Comparison of ENCODE assay signal across 8 mouse cellular contexts in genomic region chrX:99975250-99975984, GRCm38 (mm10). TPM values are rescaled to one million over a fixed set of nuclear protein-coding genes. Genes with fewer than 3 reads are reported as not detected.
DNase-seq lines count a peak whose midpoint lies in the region; ATAC-seq and TF ChIP-seq lines count a peak whose summit lies in the region.

TSS of gene Eda (plus strand) at chrX:99975606.

- H3K4me2 ChIP-seq in forebrain, embryonic 13.5 days = peak within 1 kb of the TSS; percentile 87
- peak within 1 kb of the TSS; percentile 76 for H3K4me2 ChIP-seq in heart, postnatal 0 days (ENCODE audit: low read depth, low read length)
- peak within 1 kb of the TSS; percentile 79 for H3K4me2 ChIP-seq in liver, embryonic 15.5 days
- peak within 1 kb of the TSS; percentile 75 for H3K4me2 ChIP-seq in neural tube, embryonic 14.5 days (ENCODE audit: low read depth, low read length)

- TF ChIP-seq CTCF in G1E (IDR thresholded peaks at IDR 0.05; ENCODE audit: low read depth, low read length) = no peak
- no peak for TF ChIP-seq CTCF in heart, postnatal 0 days (IDR thresholded peaks at IDR 0.05; ENCODE audit: low read depth)
- no peak for TF ChIP-seq CTCF in testis, adult 2 months (IDR thresholded peaks at IDR 0.05; ENCODE audit: control insufficient read depth, insufficient read depth, insufficient replicate concordance, low read depth, low read length)

- ATAC-seq in G1E (ENCODE audit: extremely low read depth, insufficient number of reproducible peaks, low FRiP score, poor library complexity, severe bottlenecking) = no peak
- ATAC-seq in forebrain, embryonic 13.5 days = peak; percentile 98
- ATAC-seq in heart, postnatal 0 days (ENCODE audit: insufficient read depth, low read depth) = peak; percentile 98
- peak; percentile 95 for ATAC-seq in liver, embryonic 15.5 days (ENCODE audit: insufficient read depth)
- peak; percentile 97 for ATAC-seq in neural tube, embryonic 14.5 days (ENCODE audit: low read depth)

- H3K36me3 ChIP-seq in G1E (replicated peaks) = no peaks in the 10 kb centered on the region
- no peaks in the 10 kb centered on the region for H3K36me3 ChIP-seq in forebrain, embryonic 13.5 days (ENCODE audit: poor library complexity, severe bottlenecking)
- H3K36me3 ChIP-seq in heart, postnatal 0 days (replicated peaks; ENCODE audit: control insufficient read depth, insufficient read depth, low read length) = no peaks in the 10 kb centered on the region
- no peaks in the 10 kb centered on the region for H3K36me3 ChIP-seq in liver, embryonic 15.5 days (replicated peaks)
- H3K36me3 ChIP-seq in neural tube, embryonic 14.5 days (ENCODE audit: control insufficient read depth, insufficient read depth, low read length) = no peaks in the 10 kb centered on the region
- no peaks in the 10 kb centered on the region for H3K36me3 ChIP-seq in testis, adult 2 months (ENCODE audit: control insufficient read depth, insufficient read depth, low read length)

- peak within 1 kb of the TSS; percentile 66 for H3K9ac ChIP-seq in forebrain, embryonic 13.5 days
- H3K9ac ChIP-seq in heart, postnatal 0 days (replicated peaks; ENCODE audit: low read depth, low read length) = peak within 1 kb of the TSS; percentile 53
- H3K9ac ChIP-seq in liver, embryonic 15.5 days = peak within 1 kb of the TSS; percentile 46; the same call in 1 of the 2 replicates
- H3K9ac ChIP-seq in neural tube, embryonic 14.5 days (replicated peaks; ENCODE audit: low read depth, low read length) = peak within 1 kb of the TSS; percentile 34

- no peak for TF ChIP-seq POLR2A in testis, adult 2 months (IDR thresholded peaks at IDR 0.05; ENCODE audit: control insufficient read depth, low read depth, low read length)

- TF ChIP-seq EP300 in heart, postnatal 0 days (IDR thresholded peaks at IDR 0.05; ENCODE audit: low read depth) = no peak

- H3K27ac ChIP-seq in forebrain, embryonic 13.5 days = no peak within 1 kb of the TSS
- 0 out of 2 replicates have a peak within 1 kb of the TSS, but pooled peaks have one; percentile 11 for H3K27ac ChIP-seq in heart, postnatal 0 days (ENCODE audit: low read depth)
- H3K27ac ChIP-seq in liver, embryonic 15.5 days (replicated peaks) = no peak within 1 kb of the TSS
- H3K27ac ChIP-seq in neural tube, embryonic 14.5 days (ENCODE audit: low read depth, low read length) = no peak within 1 kb of the TSS
- no peak within 1 kb of the TSS; the same call in 1 of the 2 replicates for H3K27ac ChIP-seq in testis, adult 2 months (ENCODE audit: control insufficient read depth, insufficient read depth, low read depth, low read length)

- H3K27me3 ChIP-seq in G1E (ENCODE audit: insufficient read depth, low read length) = no peaks in the 10 kb centered on the region
- peaks cover 3% of the 10 kb centered on the region; the same call in 1 of the 2 replicates for H3K27me3 ChIP-seq in forebrain, embryonic 13.5 days
- no peaks in the 10 kb centered on the region for H3K27me3 ChIP-seq in heart, postnatal 0 days (ENCODE audit: control insufficient read depth, insufficient read depth, low read length)
- H3K27me3 ChIP-seq in liver, embryonic 15.5 days = peaks cover 16% of the 10 kb centered on the region
- H3K27me3 ChIP-seq in neural tube, embryonic 14.5 days (ENCODE audit: control insufficient read depth, insufficient read depth, low read length) = no peaks in the 10 kb centered on the region; the same call in 1 of the 2 replicates
- H3K27me3 ChIP-seq in testis, adult 2 months (ENCODE audit: control insufficient read depth, insufficient read depth, low read length) = no peaks in the 10 kb centered on the region

- peak within 1 kb of the TSS; percentile 30; the same call in 1 of the 2 replicates for H3K4me3 ChIP-seq in G1E (ENCODE audit: low read depth, low read length)
- peak within 1 kb of the TSS; percentile 53 for H3K4me3 ChIP-seq in forebrain, embryonic 13.5 days
- peak within 1 kb of the TSS; percentile 55 for H3K4me3 ChIP-seq in heart, postnatal 0 days (ENCODE audit: low read depth, low read length)
- H3K4me3 ChIP-seq in liver, embryonic 15.5 days (replicated peaks) = peak within 1 kb of the TSS; percentile 57
- H3K4me3 ChIP-seq in neural tube, embryonic 14.5 days (ENCODE audit: low read depth, low read length) = peak within 1 kb of the TSS; percentile 49
- H3K4me3 ChIP-seq in testis, adult 2 months (ENCODE audit: control insufficient read depth, low read depth, low read length) = peak within 1 kb of the TSS; percentile 81

- 17% methylated on average over 30 of the region's 49 CpGs for WGBS in forebrain, embryonic 13.5 days
- WGBS in heart, postnatal 0 days = 13% methylated on average over 38 of the region's 49 CpGs
- 17% methylated on average over 42 of the region's 49 CpGs for WGBS in liver, embryonic 15.5 days (ENCODE audit: insufficient replicate concordance)
- 20% methylated on average over 34 of the region's 49 CpGs for WGBS in neural tube, embryonic 14.5 days

- no peaks in the 10 kb centered on the region for H3K9me3 ChIP-seq in G1E (replicated peaks)
- H3K9me3 ChIP-seq in forebrain, embryonic 13.5 days (replicated peaks) = no peaks in the 10 kb centered on the region
- H3K9me3 ChIP-seq in heart, postnatal 0 days (replicated peaks; ENCODE audit: control insufficient read depth, low read length) = no peaks in the 10 kb centered on the region
- no peaks in the 10 kb centered on the region for H3K9me3 ChIP-seq in liver, embryonic 15.5 days (replicated peaks)
- no peaks in the 10 kb centered on the region for H3K9me3 ChIP-seq in neural tube, embryonic 14.5 days (ENCODE audit: control insufficient read depth, low read length)

- H3K4me1 ChIP-seq in G1E (ENCODE audit: insufficient read depth, low read depth, low read length) = no peaks in the 10 kb centered on the region
- H3K4me1 ChIP-seq in forebrain, embryonic 13.5 days = no peaks in the 10 kb centered on the region
- no peaks in the 10 kb centered on the region for H3K4me1 ChIP-seq in heart, postnatal 0 days (ENCODE audit: control insufficient read depth, insufficient read depth)
- no peaks in the 10 kb centered on the region for H3K4me1 ChIP-seq in liver, embryonic 15.5 days (replicated peaks)
- H3K4me1 ChIP-seq in neural tube, embryonic 14.5 days (ENCODE audit: control insufficient read depth, insufficient read depth, low read length) = no peaks in the 10 kb centered on the region
- H3K4me1 ChIP-seq in testis, adult 2 months (ENCODE audit: control insufficient read depth, insufficient read depth, low read length) = peaks cover 2% of the 10 kb centered on the region; the same call in 1 of the 2 replicates

- DNase-seq in G1E (ENCODE audit: low spot score) = no peak
- DNase-seq in cerebellum, adult 11 months = peak; percentile 20
- DNase-seq in heart, postnatal 0 days (ENCODE audit: low spot score) = peak; percentile 81
- DNase-seq in kidney, postnatal 36 days = peak; percentile 91 to 94

RNA-seq across cellular contexts. Expression of gene Eda, which starts in this region (rescaled TPM):
- total RNA-seq in G1E (2014; fragmentation: Nextera tagmentation) (not detected in 2 replicates), G1E (2017) (0.22 and 0.29 TPM in 2 replicates)
- 0.34 and 0.41 TPM in 2 replicates for polyA plus RNA-seq in G1E (2012)
- 1.1 and 1.5 TPM in 2 replicates for polyA plus RNA-seq in forebrain, embryonic 13.5 days (2015; fragmentation: Nextera tagmentation; extraction: Ambion mirVana)
- total RNA-seq in heart, postnatal 0 days (2014; rRNA removed; ENCODE audit: low replicate concordance) = 4.2 and 10.2 TPM in 2 replicates
- 1.6 and 1.9 TPM in 2 replicates for polyA plus RNA-seq in heart, postnatal 0 days (2015; fragmentation: Nextera tagmentation; extraction: Ambion mirVana)
- 0.79 and 0.86 TPM in 2 replicates for polyA plus RNA-seq in liver, embryonic 15.5 days (2015; fragmentation: Nextera tagmentation; extraction: Ambion mirVana)
- 2.0 and 2.4 TPM in 2 replicates for polyA plus RNA-seq in neural tube, embryonic 14.5 days (2014; fragmentation: Nextera tagmentation; extraction: Ambion mirVana)
- 0.38 and 0.44 TPM in 2 replicates for polyA plus RNA-seq in testis, adult 2 months (2012; rRNA removed)

Comparison
In these comparisons a context has a peak if more than half of its experiments do, and no peak if none do; other contexts are left out.
1. Peak in ATAC-seq, H3K4me3 ChIP-seq, H3K9ac ChIP-seq and H3K4me2 ChIP-seq in liver, embryonic 15.5 days; RNA of the gene not detected or under 1 TPM.
2. H3K4me3 ChIP-seq: peak in every context shown above with its lines; median percentile 81 in testis, adult 2 months; 57 in liver, embryonic 15.5 days; 55 in heart, postnatal 0 days; 53 in forebrain, embryonic 13.5 days; 49 in neural tube, embryonic 14.5 days; 30 in G1E.